Mouse (Mus musculus) lung, embryonic 16.5 days (tissue): ENCODE measurements around the gene Ccnl2. TPM values are rescaled to one million over a fixed set of nuclear protein-coding genes. Genes with fewer than 3 reads are reported as not detected.

ENCODE experiments used
- ATAC-seq: fragments of 200-750 bp; cut with Nextera tagmentation; 2 replicates; pipeline ENCODE4 v1.8.0; 2017; ENCODE audit warnings: low read depth, mild to moderate bottlenecking, moderate library complexity
- H3K27ac ChIP-seq: fragments of 300-500 bp; sonication (generic); 2 replicates; pipeline ENCODE4 v1.5.1; 2014; ENCODE audit warnings: mild to moderate bottlenecking, control low read depth, low read length
- H3K27me3 ChIP-seq: fragments of 300-500 bp; sonication (generic); 2 replicates; pipeline ENCODE4 v1.6.1; 2014; ENCODE audit warnings: low read depth, low read length, mixed read lengths; ENCODE audit not compliant: control insufficient read depth, insufficient read depth
- H3K36me3 ChIP-seq: fragments of 300-500 bp; sonication (generic); 2 replicates; pipeline ENCODE4 v1.6.1; 2014; ENCODE audit warnings: low read length; ENCODE audit not compliant: control insufficient read depth, insufficient read depth
- H3K4me1 ChIP-seq: fragments of 300-500 bp; sonication (generic); replicated peaks from 2 replicates; pipeline ENCODE4 v1.6.1; 2014; ENCODE audit warnings: low read length, mixed read lengths; ENCODE audit not compliant: control insufficient read depth, insufficient read depth
- H3K4me2 ChIP-seq: fragments of 300-500 bp; sonication (generic); 2 replicates; pipeline ENCODE4 v1.6.1; 2014; ENCODE audit warnings: low read depth, low read length, control low read depth
- H3K4me3 ChIP-seq: fragments of 300-500 bp; sonication (generic); 2 replicates; pipeline ENCODE4 v1.5.1; 2014; ENCODE audit warnings: mild to moderate bottlenecking, low read length, control low read depth
- H3K9ac ChIP-seq: fragments of 300-500 bp; sonication (generic); 2 replicates; pipeline ENCODE4 v1.6.1; 2014; ENCODE audit warnings: low read length, control low read depth
- H3K9me3 ChIP-seq: fragments of 300-500 bp; sonication (generic); 2 replicates; pipeline ENCODE4 v1.6.1; 2016; ENCODE audit warnings: low read length; ENCODE audit not compliant: control insufficient read depth
- WGBS: fragments of 180-500 bp; shearing (Covaris S2); extraction: QIAGEN DNeasy Blood & Tissue Kit; methylation state at CpG from one replicate; pipeline ENCODE4 v1.1.7; 2014; 5-methylcytosine and 5-hydroxymethylcytosine counted together
- polyA plus RNA-seq: library from polyadenylated mRNA; unstranded; fragments of >200 nt; fragmentation: Nextera tagmentation; extraction: Ambion mirVana; gene quantifications from 2 replicates; pipeline ENCODE4 v1.2.1, GENCODE M21; 2015

The Ccnl2 gene
- polyA plus RNA-seq, 1 experiment from 2014 or later = 179 TPM

DNA sequence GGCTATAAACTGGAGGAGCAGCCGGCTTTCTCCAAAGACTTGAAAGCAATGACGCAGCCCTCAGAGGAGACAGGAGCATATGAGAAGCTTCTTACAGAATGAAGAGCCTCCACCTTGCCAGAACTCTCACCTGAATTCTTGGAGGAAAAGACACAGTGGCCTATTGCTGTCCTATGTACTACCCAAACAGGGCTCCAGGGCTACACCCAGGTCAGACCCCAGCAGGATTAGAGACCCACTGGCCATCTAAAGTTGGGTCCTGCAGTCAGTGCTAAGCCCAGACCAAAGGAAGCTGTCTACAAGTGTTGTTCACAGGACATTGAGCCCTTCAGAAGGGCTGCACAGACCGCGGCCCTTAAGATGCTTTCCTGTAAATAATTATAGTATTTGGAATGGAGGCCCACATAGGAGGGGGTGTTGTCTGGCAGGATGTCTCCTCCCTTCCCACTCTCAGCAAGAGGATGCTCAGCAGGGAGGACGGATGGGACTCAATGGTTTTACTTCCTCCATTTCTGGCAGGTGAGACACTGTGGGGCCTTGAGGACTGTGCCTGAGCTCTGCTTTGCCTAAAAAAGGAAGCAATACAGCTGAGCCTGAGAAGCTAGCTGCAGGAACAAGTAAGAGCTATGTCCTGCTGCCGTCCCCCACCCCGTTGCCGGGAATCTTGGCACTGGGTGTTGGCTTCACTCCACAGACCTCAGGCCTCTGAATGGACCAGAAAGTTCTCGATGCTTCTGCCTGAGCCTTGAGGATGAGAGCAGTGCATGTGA is 37.1 kb upstream of the Ccnl2 start:
- Histone ChIP-seq H3K27ac (peak overlapping the region; percentile 75), H3K27me3 (peaks cover 17% of the 10 kb centered on the region), H3K9me3 (no peaks in the 10 kb centered on the region), H3K9ac (no peak overlapping the region), H3K4me1 (peaks cover 45% of the 10 kb centered on the region), H3K4me2 (peak overlapping the region; percentile 87), H3K4me3 (peak overlapping the region; percentile 49), H3K36me3 (no peaks in the 10 kb centered on the region)
- ATAC-seq = peak; percentile 34
- 23% methylated on average over 9 of the region's 9 CpGs for WGBS

DNA sequence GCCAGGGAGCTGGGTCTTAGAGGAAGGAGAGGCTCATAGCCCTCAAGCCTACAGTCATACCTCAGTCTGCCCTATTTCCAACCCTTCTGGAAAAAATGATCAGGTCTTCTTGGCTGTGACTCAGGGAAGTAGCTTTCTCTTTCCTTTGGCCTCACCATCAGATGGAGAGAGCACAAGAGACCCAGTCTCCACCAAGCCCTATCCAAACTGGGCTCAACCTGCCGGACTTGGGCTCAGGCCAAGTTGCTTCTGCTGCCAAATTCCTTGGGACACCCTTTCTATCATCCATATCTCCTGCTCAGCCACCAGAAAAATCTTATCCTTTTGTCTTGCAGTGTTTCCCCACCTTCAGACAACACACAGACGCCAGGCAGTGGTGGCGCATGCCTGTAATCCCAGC is 36.4 kb upstream of the Ccnl2 start:
- Histone ChIP-seq H3K27ac (peak overlapping the region; percentile 75), H3K27me3 (peaks cover 17% of the 10 kb centered on the region), H3K4me3 (no peak overlapping the region), H3K9me3 (no peaks in the 10 kb centered on the region), H3K4me2 (no peak overlapping the region), H3K9ac (no peak overlapping the region), H3K36me3 (no peaks in the 10 kb centered on the region), H3K4me1 (peaks cover 41% of the 10 kb centered on the region)
- no peak for ATAC-seq
- 54% methylated on average over 3 of the region's 3 CpGs for WGBS

- WGBS = 53% methylated on average over 2 of the region's 2 CpGs
- Histone ChIP-seq H3K4me2 (no peak overlapping the region), H3K36me3 (no peaks in the 10 kb centered on the region), H3K4me3 (no peak overlapping the region), H3K27ac (no peak overlapping the region), H3K27me3 (peaks cover 14% of the 10 kb centered on the region), H3K9me3 (no peaks in the 10 kb centered on the region), H3K4me1 (peaks cover 44% of the 10 kb centered on the region), H3K9ac (peak overlapping the region; percentile 28; the same call in 1 of the 2 replicates)
- no peak for ATAC-seq
Measured at GRCm38 (mm10) chr4:155776704-155777335, 35.5 kb upstream of the Ccnl2 start.

DNA sequence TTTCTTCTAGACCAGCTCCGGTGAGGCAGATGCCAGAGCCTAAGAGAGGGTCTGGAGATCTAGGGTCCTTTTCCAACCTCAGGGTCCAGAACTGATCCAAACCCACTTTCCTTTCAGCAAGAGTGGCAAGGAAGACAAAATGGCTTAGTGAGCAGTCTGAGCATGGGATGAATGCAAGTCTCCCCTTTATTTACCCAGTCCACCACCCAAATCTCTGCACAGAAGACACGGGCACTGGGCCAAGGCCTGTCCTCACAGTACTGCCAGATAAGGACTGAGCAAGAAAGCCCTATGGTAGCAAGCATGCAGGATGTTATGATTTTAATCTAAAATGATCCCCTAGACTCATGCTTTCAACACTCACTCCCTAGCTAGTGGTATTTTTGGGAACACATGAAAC is 34.5 kb upstream of the Ccnl2 start:
- Histone ChIP-seq H3K4me3 (no peak overlapping the region), H3K27ac (peak overlapping the region; percentile 61), H3K4me2 (no peak overlapping the region), H3K4me1 (peaks cover 44% of the 10 kb centered on the region), H3K9ac (0 out of 2 replicates have a peak overlapping the region, but pooled peaks have one; percentile 4), H3K36me3 (no peaks in the 10 kb centered on the region), H3K27me3 (peaks cover 12% of the 10 kb centered on the region), H3K9me3 (no peaks in the 10 kb centered on the region)
- ATAC-seq = no peak
- WGBS = 60% methylated on average over 2 of the region's 2 CpGs

GRCm38 (mm10) chr4:155779498-155779897 is 32.8 kb upstream of the Ccnl2 start:
- Histone ChIP-seq H3K4me2 (no peak overlapping the region), H3K4me1 (peaks cover 41% of the 10 kb centered on the region), H3K27ac (no peak overlapping the region), H3K4me3 (no peak overlapping the region), H3K36me3 (no peaks in the 10 kb centered on the region), H3K9me3 (no peaks in the 10 kb centered on the region), H3K9ac (no peak overlapping the region), H3K27me3 (no peaks in the 10 kb centered on the region)
- no peak for ATAC-seq
- 75% methylated on average over 4 of the region's 4 CpGs for WGBS

- H3K4me3 ChIP-seq = no peak overlapping the region
- H3K9me3 ChIP-seq = no peaks in the 10 kb centered on the region
- no peaks in the 10 kb centered on the region for H3K36me3 ChIP-seq
- H3K4me1 ChIP-seq = peaks cover 30% of the 10 kb centered on the region
- H3K27me3 ChIP-seq = no peaks in the 10 kb centered on the region
- ATAC-seq = 0 out of 2 replicates have a peak, but pooled peaks have one; percentile 15
- H3K4me2 ChIP-seq = no peak overlapping the region
- 6% methylated on average over 6 of the region's 6 CpGs for whole genome bisulfite sequencing
- no peak overlapping the region for H3K9ac ChIP-seq
- H3K27ac ChIP-seq = peak overlapping the region; percentile 19
Measured at GRCm38 (mm10) chr4:155780895-155781294, 31.4 kb upstream of the Ccnl2 start.

DNA sequence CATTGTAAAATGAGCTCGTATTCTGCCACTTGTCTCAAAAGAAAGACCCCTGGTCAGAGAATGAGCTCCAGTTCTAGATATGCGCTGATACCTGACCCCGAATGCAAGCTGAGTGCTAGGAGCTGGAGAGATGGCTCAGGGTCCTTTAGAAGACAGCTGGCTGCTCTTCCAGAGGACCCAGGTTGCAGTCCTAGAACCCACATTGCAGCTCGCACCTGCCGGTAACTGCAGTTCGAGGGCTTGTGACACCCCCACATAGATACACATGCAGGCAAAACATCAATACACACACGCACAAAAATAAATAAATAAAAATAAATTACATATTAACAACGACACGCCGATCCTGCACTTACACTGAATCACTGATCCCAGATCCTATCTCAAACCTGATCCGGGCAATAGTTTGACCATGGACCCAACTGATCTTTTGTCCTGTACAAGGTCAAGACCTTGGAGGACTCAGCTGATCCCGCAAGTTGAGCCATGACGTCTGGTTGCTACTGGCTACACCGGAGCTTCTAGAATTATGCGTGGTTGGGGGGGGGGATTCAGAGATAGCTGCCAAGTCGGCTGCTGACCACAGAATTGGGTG is 28.7 kb upstream of the Ccnl2 start:
- Histone ChIP-seq H3K27me3 (no peaks in the 10 kb centered on the region), H3K4me1 (peaks cover 12% of the 10 kb centered on the region), H3K27ac (no peak overlapping the region), H3K36me3 (no peaks in the 10 kb centered on the region), H3K4me3 (peak overlapping the region; percentile 71), H3K9ac (peak overlapping the region; percentile 89), H3K9me3 (no peaks in the 10 kb centered on the region), H3K4me2 (peak overlapping the region; percentile 92)
- ATAC-seq = no peak
- 33% methylated on average over 16 of the region's 16 CpGs for WGBS

- H3K9ac ChIP-seq = peak overlapping the region; percentile 89
- no peaks in the 10 kb centered on the region for H3K36me3 ChIP-seq
- peaks cover 12% of the 10 kb centered on the region for H3K4me1 ChIP-seq
- peak overlapping the region; percentile 92 for H3K4me2 ChIP-seq
- peak overlapping the region; percentile 68 for H3K27ac ChIP-seq
- peak; percentile 92 for ATAC-seq
- under 1% methylated on average over 52 of the region's 52 CpGs for WGBS
- no peaks in the 10 kb centered on the region for H3K9me3 ChIP-seq
- peak overlapping the region; percentile 71 for H3K4me3 ChIP-seq
- H3K27me3 ChIP-seq = no peaks in the 10 kb centered on the region
Measured at GRCm38 (mm10) chr4:155784081-155784701, 28.1 kb upstream of the Ccnl2 start.

DNA sequence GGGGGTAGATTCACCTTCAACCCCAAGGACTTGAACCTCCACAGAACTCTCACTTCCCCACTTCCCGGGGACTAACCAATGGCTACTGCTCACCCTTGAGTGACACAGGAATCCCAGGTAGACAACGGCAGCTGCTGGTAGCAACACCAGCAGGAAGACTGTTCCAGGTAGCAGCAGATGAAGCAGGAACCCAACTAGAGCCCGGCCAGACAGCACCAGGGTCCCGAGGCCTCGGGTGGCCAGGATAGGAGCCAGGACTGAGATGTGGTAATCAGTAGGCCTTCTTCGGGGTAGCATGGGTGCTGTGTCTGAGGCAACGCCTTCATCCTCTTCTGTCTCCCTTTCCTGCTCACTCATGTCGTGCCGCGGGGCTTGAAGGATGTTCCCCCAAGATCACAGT is 27.0 kb upstream of the Ccnl2 start:
- Histone ChIP-seq H3K4me3 (no peak overlapping the region), H3K4me1 (peaks cover 12% of the 10 kb centered on the region), H3K9ac (no peak overlapping the region), H3K9me3 (no peaks in the 10 kb centered on the region), H3K36me3 (no peaks in the 10 kb centered on the region), H3K27me3 (no peaks in the 10 kb centered on the region), H3K27ac (no peak overlapping the region), H3K4me2 (no peak overlapping the region)
- WGBS = 80% methylated on average over 10 of the region's 10 CpGs
- ATAC-seq = no peak
